Mouse (Mus musculus) inflammation-experienced regulatory T-cells, adult 16 weeks (primary cell): ENCODE measurements around the gene Pitpnb. TPM values are rescaled to one million over a fixed set of nuclear protein-coding genes. Genes with fewer than 3 reads are reported as not detected.

Experiments used
- polyA plus RNA-seq: library from polyadenylated mRNA; unstranded; fragments of 100-300 nt; shearing (Covaris generic); gene quantifications from one replicate; pipeline ENCODE4 v1.2.1, GENCODE M21; 2017

Gene Pitpnb
- 84.9 TPM for polyA plus RNA-seq

GRCm38 (mm10) chr5:111330417-111331098 lies at the start of gene Pitpnb:
TSS of gene Pitpnb (plus strand) at chr5:111330763.

GRCm38 (mm10) chr5:111416591-111417374 lies 86.2 kb downstream of the Pitpnb start, which contains the start of gene Mn1:
TSS of gene Mn1 (plus strand) at chr5:111417362.

Other genes starting within 250 kb of the Pitpnb start
- gene Mn1, start 86.6 kb downstream of the Pitpnb start, polyA plus RNA-seq: not detected